Mouse (Mus musculus): ENCODE measurements at regions not wholly inside any gene's neighbourhood (a gene's known extent, or its start where the extent isn't known, plus 50 kb on each side); places are given as distances from the start of the nearest gene placed in this dataset.

DNA sequence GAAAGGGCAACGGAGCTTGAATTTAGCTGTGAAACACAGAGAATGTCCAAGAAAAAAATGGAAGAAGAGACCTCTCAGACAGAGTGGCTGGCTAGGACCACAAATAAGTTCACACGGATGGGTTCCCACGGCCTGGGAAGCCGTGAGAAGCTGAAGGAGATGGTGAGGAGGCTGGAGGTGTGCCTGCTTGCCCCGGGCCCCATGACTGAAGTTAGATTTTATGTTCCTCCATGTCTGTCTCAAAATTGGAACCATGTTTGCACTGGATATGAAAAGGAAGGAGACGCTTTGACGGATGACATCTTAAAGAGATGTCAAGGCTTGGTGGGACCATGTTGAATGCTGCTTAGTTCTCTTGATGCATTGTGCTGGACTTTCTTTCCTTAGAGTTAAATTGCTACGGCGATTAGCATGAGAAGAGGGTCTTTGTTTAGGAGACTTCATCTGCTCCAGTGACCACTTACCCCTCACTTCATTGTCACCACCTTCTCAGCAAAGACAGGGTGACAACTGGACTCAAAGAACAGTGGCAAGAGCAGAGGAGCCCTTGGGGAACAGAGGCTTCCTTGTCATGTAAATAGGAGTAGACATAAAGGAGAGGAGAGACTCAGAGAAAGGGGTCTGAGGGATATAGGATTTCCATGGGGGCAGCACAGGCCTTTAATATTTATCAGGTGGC, 407.4 kb upstream of the Intu start:
- no peak for TF ChIP-seq POLR2A (IDR thresholded peaks at IDR 0.05; ENCODE audit: borderline replicate concordance, low read depth, low read length)
- no peak for TF ChIP-seq CTCF (IDR thresholded peaks at IDR 0.05; ENCODE audit: low read depth, low read length)
